Mouse (Mus musculus) stomach, postnatal 0 days (tissue): ENCODE data around the gene Tmc1.

Experiments
- CTCF ChIP-seq: IDR thresholded peaks from 2 replicates; pipeline ENCODE4 v1.5.1; 2016; ENCODE audit warnings: antibody characterized with exemption, low read depth, mild to moderate bottlenecking, moderate library complexity
- EP300 ChIP-seq: optimal IDR thresholded peaks from 2 replicates; pipeline ENCODE3; 2016; ENCODE audit warnings: antibody characterized with exemption

GRCm38 (mm10) chr19:20797558-20798101 lies 156.4 kb downstream of the Tmc1 start:
- peak; percentile 71 for TF ChIP-seq CTCF
- TF ChIP-seq EP300, result no peak
